Mouse (Mus musculus): ENCODE data around the gene Gucy2e. TPM values are rescaled to one million over a fixed set of nuclear protein-coding genes. Genes with fewer than 3 reads are reported as not detected.
A peak's percentile ranks its signal among the peaks of the same experiment; 100 is the strongest.

Gucy2e gene
- polyA plus RNA-seq, 1 experiment: not detected

DNA sequence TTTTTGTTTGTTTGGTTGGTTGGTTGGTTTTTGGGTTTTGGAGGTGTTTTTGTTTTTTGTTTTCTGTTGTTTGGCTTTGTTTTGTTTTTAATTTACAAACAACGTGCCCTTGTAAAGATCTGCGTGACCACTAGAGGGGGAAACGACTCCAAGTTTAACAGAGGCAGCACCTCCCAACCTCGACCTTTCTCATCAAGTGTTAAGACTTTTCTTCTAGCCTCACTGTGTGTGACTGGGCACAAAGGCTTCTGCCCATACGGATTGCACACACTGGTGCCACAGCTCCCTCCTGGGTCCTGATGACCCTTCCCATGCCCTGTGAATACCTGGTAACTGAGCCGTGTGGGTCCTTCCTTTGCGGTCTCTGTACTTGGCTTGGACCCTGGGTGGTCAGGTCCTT is 30.5 kb upstream of the Gucy2e start:
- WGBS: 27% methylated on average over 7 of the region's 7 CpGs
- TF ChIP-seq CTCF (IDR thresholded peaks at IDR 0.05; ENCODE audit: extremely low read depth, insufficient read length, insufficient replicate concordance, low read depth, low read length): 0 out of 2 replicates have a peak, but pooled peaks have one; percentile 5
- no peak for TF ChIP-seq POLR2A (IDR thresholded peaks at IDR 0.05; ENCODE audit: low read depth, low read length)
- Histone ChIP-seq H3K4me3 (ENCODE audit: low read depth, low read length) (no peak overlapping the region), H3K4me1 (ENCODE audit: control insufficient read depth, insufficient read depth, insufficient read length, low read length) (no peaks in the 10 kb centered on the region), H3K27me3 (ENCODE audit: control insufficient read depth, insufficient read depth, low read length) (no peaks in the 10 kb centered on the region), H3K27ac (ENCODE audit: insufficient read depth, low read depth, low read length) (no peak overlapping the region), H3K36me3 (ENCODE audit: control insufficient read depth, insufficient read depth, low read length) (no peaks in the 10 kb centered on the region)

- WGBS: 13% methylated on average over 10 of the region's 10 CpGs
- no peaks in the 10 kb centered on the region for H3K4me1 ChIP-seq (ENCODE audit: control insufficient read depth, insufficient read depth, insufficient read length, low read length)
- no peaks in the 10 kb centered on the region for H3K27me3 ChIP-seq (ENCODE audit: control insufficient read depth, insufficient read depth, low read length)
- H3K4me3 ChIP-seq (ENCODE audit: low read depth, low read length): no peak overlapping the region
- H3K36me3 ChIP-seq (ENCODE audit: control insufficient read depth, insufficient read depth, low read length): no peaks in the 10 kb centered on the region
- H3K27ac ChIP-seq (ENCODE audit: insufficient read depth, low read depth, low read length): no peak overlapping the region
- TF ChIP-seq CTCF (IDR thresholded peaks at IDR 0.05; ENCODE audit: extremely low read depth, insufficient read length, insufficient replicate concordance, low read depth, low read length): no peak
Measured at GRCm38 (mm10) chr11:69266253-69266652, 29.4 kb upstream of the Gucy2e start.

GRCm38 (mm10) chr11:69265410-69265809 is 28.6 kb upstream of the Gucy2e start:
- Histone ChIP-seq H3K4me3 (ENCODE audit: low read depth, low read length) (no peak overlapping the region), H3K27me3 (ENCODE audit: control insufficient read depth, insufficient read depth, low read length) (no peaks in the 10 kb centered on the region), H3K4me1 (ENCODE audit: control insufficient read depth, insufficient read depth, insufficient read length, low read length) (no peaks in the 10 kb centered on the region), H3K27ac (ENCODE audit: insufficient read depth, low read depth, low read length) (no peak overlapping the region), H3K36me3 (ENCODE audit: control insufficient read depth, insufficient read depth, low read length) (no peaks in the 10 kb centered on the region)
- WGBS: 65% methylated on average over 9 of the region's 9 CpGs
- TF ChIP-seq CTCF (IDR thresholded peaks at IDR 0.05; ENCODE audit: extremely low read depth, insufficient read length, insufficient replicate concordance, low read depth, low read length): no peak
- no peak for TF ChIP-seq POLR2A (IDR thresholded peaks at IDR 0.05; ENCODE audit: low read depth, low read length)

DNA sequence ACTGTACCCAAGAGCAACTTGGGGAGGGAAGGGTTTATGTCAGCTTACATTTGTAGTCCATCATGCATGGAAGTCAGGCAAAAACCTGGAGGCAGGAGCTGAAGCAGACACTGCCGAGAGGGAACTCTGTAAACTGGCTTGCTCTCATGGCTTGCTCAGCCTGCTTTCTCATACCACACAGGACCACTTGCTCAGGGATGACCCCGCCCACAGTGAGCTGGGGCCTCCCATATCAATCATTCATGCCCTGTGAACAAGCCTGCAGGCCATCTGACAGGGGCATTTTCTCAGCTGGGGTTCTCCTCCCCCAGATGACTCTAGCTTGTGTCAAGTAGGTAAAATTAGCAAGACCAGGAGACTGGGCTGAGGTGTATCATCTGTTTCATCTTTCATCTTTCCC is 27.4 kb upstream of the Gucy2e start:
- TF ChIP-seq POLR2A (IDR thresholded peaks at IDR 0.05; ENCODE audit: low read depth, low read length) (no peak), CTCF (IDR thresholded peaks at IDR 0.05; ENCODE audit: extremely low read depth, insufficient read length, insufficient replicate concordance, low read depth, low read length) (no peak)
- Histone ChIP-seq H3K36me3 (ENCODE audit: control insufficient read depth, insufficient read depth, low read length) (no peaks in the 10 kb centered on the region), H3K4me1 (ENCODE audit: control insufficient read depth, insufficient read depth, insufficient read length, low read length) (no peaks in the 10 kb centered on the region), H3K4me3 (ENCODE audit: low read depth, low read length) (no peak overlapping the region), H3K27me3 (ENCODE audit: control insufficient read depth, insufficient read depth, low read length) (no peaks in the 10 kb centered on the region), H3K27ac (ENCODE audit: insufficient read depth, low read depth, low read length) (no peak overlapping the region)
- WGBS: 58% methylated on average over 2 of the region's 2 CpGs

DNA sequence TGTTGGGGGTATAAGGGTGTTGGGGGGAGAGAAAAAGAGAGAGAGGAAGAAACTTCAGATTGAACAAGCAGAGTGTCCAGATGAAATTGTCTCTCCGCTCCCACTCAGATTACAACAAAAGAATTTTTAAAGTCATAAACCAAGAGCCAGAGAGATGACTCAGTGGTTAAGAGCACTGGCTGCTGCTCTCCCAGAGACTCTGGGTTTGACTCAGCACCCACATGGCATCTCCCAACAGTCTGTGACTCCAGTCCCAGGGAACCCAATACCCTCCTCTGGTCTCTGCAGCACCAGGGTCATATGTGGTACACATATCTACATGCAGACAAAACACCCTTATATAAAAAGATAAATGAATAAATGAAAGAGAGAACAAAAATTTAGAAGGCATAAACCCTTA is 23.3 kb upstream of the Gucy2e start:
- TF ChIP-seq POLR2A (IDR thresholded peaks at IDR 0.05; ENCODE audit: low read depth, low read length) (no peak), CTCF (IDR thresholded peaks at IDR 0.05; ENCODE audit: extremely low read depth, insufficient read length, insufficient replicate concordance, low read depth, low read length) (no peak)
- H3K27me3 ChIP-seq (ENCODE audit: control insufficient read depth, insufficient read depth, low read length): no peaks in the 10 kb centered on the region
- H3K27ac ChIP-seq (ENCODE audit: insufficient read depth, low read depth, low read length): no peak overlapping the region
- no peaks in the 10 kb centered on the region for H3K4me1 ChIP-seq (ENCODE audit: control insufficient read depth, insufficient read depth, insufficient read length, low read length)
- H3K4me3 ChIP-seq (ENCODE audit: low read depth, low read length): no peak overlapping the region
- 76% methylated on average over 1 of the region's 1 CpGs for WGBS
- H3K36me3 ChIP-seq (ENCODE audit: control insufficient read depth, insufficient read depth, low read length): no peaks in the 10 kb centered on the region

DNA sequence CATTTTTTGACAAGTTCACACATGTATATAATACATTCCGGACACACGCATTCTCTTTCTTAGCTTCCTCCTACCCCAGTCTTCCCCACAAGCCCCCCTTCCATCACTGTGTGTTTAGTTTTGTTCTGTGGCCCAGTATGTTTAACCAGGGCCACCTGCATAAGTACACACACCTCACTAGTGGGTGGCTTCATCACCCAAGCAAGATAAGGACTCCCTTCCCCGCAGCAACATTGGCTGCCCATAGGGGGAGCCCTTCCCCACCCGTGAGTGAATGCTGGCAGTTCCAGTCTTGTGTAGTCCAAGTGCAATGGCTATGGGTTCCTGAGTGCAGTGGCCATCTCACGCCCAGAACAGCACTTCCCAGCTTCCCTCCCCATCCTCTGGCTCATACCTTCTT is 21.5 kb upstream of the Gucy2e start:
- Histone ChIP-seq H3K27ac (ENCODE audit: insufficient read depth, low read depth, low read length) (no peak overlapping the region), H3K4me1 (ENCODE audit: control insufficient read depth, insufficient read depth, insufficient read length, low read length) (no peaks in the 10 kb centered on the region), H3K36me3 (ENCODE audit: control insufficient read depth, insufficient read depth, low read length) (no peaks in the 10 kb centered on the region), H3K4me3 (ENCODE audit: low read depth, low read length) (no peak overlapping the region), H3K27me3 (ENCODE audit: control insufficient read depth, insufficient read depth, low read length) (no peaks in the 10 kb centered on the region)
- no peak for TF ChIP-seq POLR2A (IDR thresholded peaks at IDR 0.05; ENCODE audit: low read depth, low read length)
- TF ChIP-seq CTCF (IDR thresholded peaks at IDR 0.05; ENCODE audit: extremely low read depth, insufficient read length, insufficient replicate concordance, low read depth, low read length): peak; percentile 82
- 50% methylated on average over 5 of the region's 5 CpGs for WGBS

DNA sequence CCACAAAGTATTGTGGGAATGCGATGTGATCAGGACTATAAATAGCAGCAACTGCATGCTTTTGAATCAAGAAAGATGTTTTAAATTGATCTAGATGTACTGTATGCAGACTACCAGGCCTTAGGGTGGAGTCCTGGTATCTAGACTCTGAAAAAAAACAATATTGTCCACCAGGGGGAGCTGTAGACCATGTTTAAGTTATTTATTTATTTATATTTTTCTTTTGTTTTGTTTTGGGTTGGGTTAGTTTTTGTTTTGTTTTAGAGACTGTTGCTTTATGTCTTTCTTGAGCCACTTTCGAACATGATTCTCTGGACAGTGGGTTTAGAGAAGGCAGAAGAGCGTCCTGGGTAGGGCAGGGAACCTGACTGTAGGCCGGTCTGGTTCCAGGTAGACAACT is 21.0 kb upstream of the Gucy2e start:
- Histone ChIP-seq H3K4me3 (ENCODE audit: low read depth, low read length) (no peak overlapping the region), H3K36me3 (ENCODE audit: control insufficient read depth, insufficient read depth, low read length) (no peaks in the 10 kb centered on the region), H3K27ac (ENCODE audit: insufficient read depth, low read depth, low read length) (no peak overlapping the region), H3K27me3 (ENCODE audit: control insufficient read depth, insufficient read depth, low read length) (no peaks in the 10 kb centered on the region), H3K4me1 (ENCODE audit: control insufficient read depth, insufficient read depth, insufficient read length, low read length) (no peaks in the 10 kb centered on the region)
- 41% methylated on average over 4 of the region's 4 CpGs for WGBS
- no peak for TF ChIP-seq CTCF (IDR thresholded peaks at IDR 0.05; ENCODE audit: extremely low read depth, insufficient read length, insufficient replicate concordance, low read depth, low read length)
- TF ChIP-seq POLR2A (IDR thresholded peaks at IDR 0.05; ENCODE audit: low read depth, low read length): no peak

DNA sequence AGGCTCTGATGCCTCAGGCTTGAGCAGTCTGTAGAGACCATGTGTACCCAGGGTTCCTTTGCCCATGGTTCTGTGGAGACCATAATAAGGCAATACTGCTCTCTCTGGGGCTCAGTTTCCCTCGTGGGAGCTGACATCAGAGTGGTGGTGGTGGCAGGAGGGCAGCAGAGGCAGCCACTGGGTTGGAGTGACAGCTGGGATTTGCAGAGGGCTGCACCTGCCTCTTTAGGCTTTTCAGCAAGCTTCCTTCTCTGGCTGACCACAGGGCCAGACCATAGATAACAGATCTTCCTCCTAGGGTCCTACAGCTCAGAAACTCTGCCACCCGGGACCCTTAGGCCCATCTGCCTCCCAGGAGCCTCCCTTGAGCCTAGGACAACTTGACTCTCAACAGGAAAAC is 20.2 kb upstream of the Gucy2e start:
- no peaks in the 10 kb centered on the region for H3K4me1 ChIP-seq (ENCODE audit: control insufficient read depth, insufficient read depth, insufficient read length, low read length)
- WGBS: 67% methylated on average over 2 of the region's 2 CpGs
- H3K4me3 ChIP-seq (ENCODE audit: low read depth, low read length): no peak overlapping the region
- no peaks in the 10 kb centered on the region for H3K27me3 ChIP-seq (ENCODE audit: control insufficient read depth, insufficient read depth, low read length)
- H3K36me3 ChIP-seq (ENCODE audit: control insufficient read depth, insufficient read depth, low read length): no peaks in the 10 kb centered on the region
- H3K27ac ChIP-seq (ENCODE audit: insufficient read depth, low read depth, low read length): no peak overlapping the region
- TF ChIP-seq CTCF (IDR thresholded peaks at IDR 0.05; ENCODE audit: extremely low read depth, insufficient read length, insufficient replicate concordance, low read depth, low read length): no peak
- TF ChIP-seq POLR2A (IDR thresholded peaks at IDR 0.05; ENCODE audit: low read depth, low read length): no peak

Measured in small intestine, adult 2 months (tissue).